Mouse (Mus musculus): ENCODE data around the gene Rinl. TPM values are rescaled to one million over a fixed set of nuclear protein-coding genes. Genes with fewer than 3 reads are reported as not detected.
A peak's percentile ranks its signal among the peaks of the same experiment; 100 is the strongest.

Gene Rinl
- polyA plus RNA-seq, 1 experiment from 2014 or later = 2.5 TPM

DNA sequence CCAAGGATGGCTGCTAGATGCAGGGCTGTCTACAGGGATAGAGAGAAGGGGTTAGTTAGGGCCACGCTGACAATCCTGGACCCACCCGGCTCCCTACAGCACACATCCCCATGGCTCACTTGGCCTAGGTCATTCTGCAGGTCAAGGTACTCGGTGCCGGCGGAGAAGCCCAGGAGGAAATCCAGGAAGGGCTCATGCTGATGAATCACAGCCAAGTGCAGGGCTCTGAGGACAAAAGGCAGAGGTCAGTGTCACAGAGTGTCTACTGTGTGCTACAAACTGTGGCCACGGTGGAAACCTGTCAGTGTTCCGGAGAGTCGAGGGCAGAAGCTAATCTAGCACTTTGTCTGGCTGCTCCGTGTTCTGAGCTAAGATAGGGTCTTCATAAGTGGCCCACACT lies 26.9 kb upstream of the Rinl start:
- Histone ChIP-seq H3K9ac (ENCODE audit: low read depth, low read length) (no peak overlapping the region), H3K27ac (ENCODE audit: low read depth, low read length) (no peak overlapping the region), H3K27me3 (ENCODE audit: control insufficient read depth, insufficient read depth, low read length) (peaks cover 5% of the 10 kb centered on the region; the same call in 1 of the 2 replicates), H3K36me3 (ENCODE audit: control insufficient read depth, insufficient read depth, low read length) (peaks cover 12% of the 10 kb centered on the region), H3K4me1 (ENCODE audit: control insufficient read depth, insufficient read depth, low read length) (peaks cover 5% of the 10 kb centered on the region; the same call in 1 of the 2 replicates), H3K4me2 (no peak overlapping the region), H3K9me3 (replicated peaks; ENCODE audit: control insufficient read depth, low read length) (no peaks in the 10 kb centered on the region), H3K4me3 (ENCODE audit: low read depth, low read length) (no peak overlapping the region)
- no peak for ATAC-seq (replicated peaks; ENCODE audit: insufficient number of reproducible peaks, low FRiP score, low TSS enrichment)
- WGBS (ENCODE audit: insufficient replicate concordance) = 84% methylated on average over 9 of the region's 9 CpGs

DNA sequence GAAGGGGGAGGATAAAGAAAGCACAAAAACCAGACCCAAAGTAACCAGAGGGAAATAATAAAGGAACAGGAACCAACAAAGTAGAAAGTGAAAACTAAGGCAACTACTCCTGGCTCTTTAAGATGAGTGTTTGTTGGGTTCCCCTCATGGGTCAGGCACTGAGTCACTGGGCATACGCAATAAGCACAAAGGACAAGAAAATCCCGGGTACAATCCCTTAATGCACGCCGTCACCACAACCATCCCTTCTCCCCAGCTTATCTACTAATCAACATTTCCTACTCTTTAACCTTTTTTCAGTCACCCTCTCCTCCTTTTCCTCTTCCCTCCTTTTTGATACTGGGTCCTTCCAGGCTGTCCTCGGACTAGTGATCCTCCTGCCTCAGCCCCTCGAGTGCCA lies 23.6 kb upstream of the Rinl start:
- Histone ChIP-seq H3K9ac (ENCODE audit: low read depth, low read length) (no peak overlapping the region), H3K36me3 (ENCODE audit: control insufficient read depth, insufficient read depth, low read length) (peaks cover 7% of the 10 kb centered on the region), H3K4me3 (ENCODE audit: low read depth, low read length) (peak overlapping the region; percentile 75), H3K27me3 (ENCODE audit: control insufficient read depth, insufficient read depth, low read length) (no peaks in the 10 kb centered on the region), H3K4me1 (ENCODE audit: control insufficient read depth, insufficient read depth, low read length) (peaks cover 11% of the 10 kb centered on the region; the same call in 1 of the 2 replicates), H3K9me3 (replicated peaks; ENCODE audit: control insufficient read depth, low read length) (no peaks in the 10 kb centered on the region), H3K27ac (ENCODE audit: low read depth, low read length) (no peak overlapping the region), H3K4me2 (peak overlapping the region; percentile 75)
- ATAC-seq (replicated peaks; ENCODE audit: insufficient number of reproducible peaks, low FRiP score, low TSS enrichment) = no peak
- WGBS (ENCODE audit: insufficient replicate concordance) = 81% methylated on average over 6 of the region's 6 CpGs

GRCm38 (mm10) chr7:28766173-28766879 lies 22.4 kb upstream of the Rinl start, which contains the start of gene Sirt2:
TSS of gene Sirt2 (plus strand) at chr7:28766735.
- Histone ChIP-seq H3K4me3 (ENCODE audit: low read depth, low read length) (peak within 1 kb of the TSS; percentile 75), H3K9ac (ENCODE audit: low read depth, low read length) (peak within 1 kb of the TSS; percentile 73), H3K27ac (ENCODE audit: low read depth, low read length) (no peak within 1 kb of the TSS), H3K4me1 (ENCODE audit: control insufficient read depth, insufficient read depth, low read length) (peaks cover 11% of the 10 kb centered on the region; the same call in 1 of the 2 replicates), H3K36me3 (ENCODE audit: control insufficient read depth, insufficient read depth, low read length) (peaks cover 4% of the 10 kb centered on the region), H3K9me3 (replicated peaks; ENCODE audit: control insufficient read depth, low read length) (no peaks in the 10 kb centered on the region), H3K27me3 (ENCODE audit: control insufficient read depth, insufficient read depth, low read length) (no peaks in the 10 kb centered on the region), H3K4me2 (peak within 1 kb of the TSS; percentile 75)
- ATAC-seq (replicated peaks; ENCODE audit: insufficient number of reproducible peaks, low FRiP score, low TSS enrichment) = peak; percentile 97
- under 1% methylated on average over 45 of the region's 45 CpGs for WGBS (ENCODE audit: insufficient replicate concordance)

DNA sequence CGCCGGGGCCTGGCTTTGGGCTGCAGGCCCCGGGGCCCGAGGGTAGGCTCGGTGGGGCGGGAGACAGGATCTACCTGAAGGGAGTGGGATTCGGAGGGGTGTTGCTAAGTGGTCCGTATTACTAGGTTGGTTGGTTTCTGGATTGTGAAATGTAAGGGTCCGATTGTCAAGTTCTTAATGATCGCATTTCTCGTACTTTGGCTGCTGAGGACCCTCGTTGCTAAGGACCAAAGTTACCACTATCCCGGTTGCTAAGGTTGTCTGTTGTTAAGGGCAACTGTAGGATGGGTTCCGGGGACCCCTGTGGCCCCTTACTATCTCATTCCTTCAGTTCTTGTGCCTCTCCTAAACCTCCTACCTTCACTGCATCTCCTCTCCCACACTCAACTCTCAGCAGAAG lies 21.9 kb upstream of the Rinl start:
- Histone ChIP-seq H3K27me3 (ENCODE audit: control insufficient read depth, insufficient read depth, low read length) (no peaks in the 10 kb centered on the region), H3K9me3 (replicated peaks; ENCODE audit: control insufficient read depth, low read length) (no peaks in the 10 kb centered on the region), H3K4me3 (ENCODE audit: low read depth, low read length) (peak overlapping the region; percentile 75), H3K4me2 (peak overlapping the region; percentile 72), H3K27ac (ENCODE audit: low read depth, low read length) (no peak overlapping the region), H3K4me1 (ENCODE audit: control insufficient read depth, insufficient read depth, low read length) (peaks cover 11% of the 10 kb centered on the region; the same call in 1 of the 2 replicates), H3K9ac (ENCODE audit: low read depth, low read length) (peak overlapping the region; percentile 73), H3K36me3 (ENCODE audit: control insufficient read depth, insufficient read depth, low read length) (peaks cover 1% of the 10 kb centered on the region)
- ATAC-seq (replicated peaks; ENCODE audit: insufficient number of reproducible peaks, low FRiP score, low TSS enrichment) = no peak
- 4% methylated on average over 14 of the region's 14 CpGs for WGBS (ENCODE audit: insufficient replicate concordance)

- H3K27ac ChIP-seq (ENCODE audit: low read depth, low read length) = no peak within 1 kb of the TSS
- ATAC-seq (replicated peaks; ENCODE audit: insufficient number of reproducible peaks, low FRiP score, low TSS enrichment) = no peak
Observed at GRCm38 (mm10) chr7:28767462-28767965, 21.3 kb upstream of the Rinl start, which contains the start of gene Nfkbib. TSS of gene Nfkbib (minus strand) at chr7:28767512.

GRCm38 (mm10) chr7:28769414-28769958 lies 19.3 kb upstream of the Rinl start:
- no peak overlapping the region for H3K27ac ChIP-seq (ENCODE audit: low read depth, low read length)
- H3K36me3 ChIP-seq (ENCODE audit: control insufficient read depth, insufficient read depth, low read length) = peaks cover 4% of the 10 kb centered on the region; the same call in 1 of the 2 replicates
- H3K9ac ChIP-seq (ENCODE audit: low read depth, low read length) = no peak overlapping the region
- peaks cover 11% of the 10 kb centered on the region; the same call in 1 of the 2 replicates for H3K4me1 ChIP-seq (ENCODE audit: control insufficient read depth, insufficient read depth, low read length)
- H3K27me3 ChIP-seq (ENCODE audit: control insufficient read depth, insufficient read depth, low read length) = no peaks in the 10 kb centered on the region
- H3K4me2 ChIP-seq = no peak overlapping the region
- WGBS (ENCODE audit: insufficient replicate concordance) = 90% methylated on average over 9 of the region's 9 CpGs
- no peak for ATAC-seq (replicated peaks; ENCODE audit: insufficient number of reproducible peaks, low FRiP score, low TSS enrichment)
- no peaks in the 10 kb centered on the region for H3K9me3 ChIP-seq (replicated peaks; ENCODE audit: control insufficient read depth, low read length)
- no peak overlapping the region for H3K4me3 ChIP-seq (ENCODE audit: low read depth, low read length)

More at GRCm38 (mm10) chr7:28767462-28767965, 21.3 kb upstream of the Rinl start, which contains the start of gene Nfkbib:
- Histone ChIP-seq H3K9me3 (replicated peaks; ENCODE audit: control insufficient read depth, low read length) (no peaks in the 10 kb centered on the region), H3K4me1 (ENCODE audit: control insufficient read depth, insufficient read depth, low read length) (peaks cover 11% of the 10 kb centered on the region; the same call in 1 of the 2 replicates), H3K9ac (ENCODE audit: low read depth, low read length) (peak within 1 kb of the TSS; percentile 73), H3K4me3 (ENCODE audit: low read depth, low read length) (peak within 1 kb of the TSS; percentile 75), H3K27me3 (ENCODE audit: control insufficient read depth, insufficient read depth, low read length) (no peaks in the 10 kb centered on the region), H3K4me2 (peak within 1 kb of the TSS; percentile 72), H3K36me3 (ENCODE audit: control insufficient read depth, insufficient read depth, low read length) (peaks cover 4% of the 10 kb centered on the region; the same call in 1 of the 2 replicates)
- WGBS (ENCODE audit: insufficient replicate concordance) = 59% methylated on average over 7 of the region's 7 CpGs

DNA sequence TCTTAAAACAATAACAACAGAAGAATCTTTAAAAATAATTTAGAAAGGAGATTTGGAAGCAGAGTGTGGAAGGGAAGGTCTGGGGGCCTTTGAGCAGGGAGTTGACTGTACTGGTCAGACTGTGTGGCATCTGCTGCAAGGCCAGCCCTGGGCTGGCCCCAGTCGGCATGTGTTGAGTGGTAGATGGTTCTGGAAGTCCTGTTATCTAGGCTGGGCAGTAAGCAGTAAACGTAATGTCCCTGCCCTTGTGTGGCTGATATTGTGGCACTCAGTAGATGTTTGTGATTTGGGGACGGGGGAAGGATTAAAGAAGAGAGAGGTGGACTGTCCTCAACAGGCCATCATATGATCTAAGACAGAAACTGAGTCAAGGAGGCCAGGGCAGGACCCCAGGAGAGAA lies 18.5 kb upstream of the Rinl start:
- peaks cover 11% of the 10 kb centered on the region; the same call in 1 of the 2 replicates for H3K4me1 ChIP-seq (ENCODE audit: control insufficient read depth, insufficient read depth, low read length)
- H3K4me3 ChIP-seq (ENCODE audit: low read depth, low read length) = no peak overlapping the region
- no peak overlapping the region for H3K4me2 ChIP-seq
- ATAC-seq (replicated peaks; ENCODE audit: insufficient number of reproducible peaks, low FRiP score, low TSS enrichment) = no peak
- H3K36me3 ChIP-seq (ENCODE audit: control insufficient read depth, insufficient read depth, low read length) = peaks cover 4% of the 10 kb centered on the region; the same call in 1 of the 2 replicates
- no peak overlapping the region for H3K9ac ChIP-seq (ENCODE audit: low read depth, low read length)
- no peaks in the 10 kb centered on the region for H3K27me3 ChIP-seq (ENCODE audit: control insufficient read depth, insufficient read depth, low read length)
- 72% methylated on average over 3 of the region's 3 CpGs for WGBS (ENCODE audit: insufficient replicate concordance)
- no peak overlapping the region for H3K27ac ChIP-seq (ENCODE audit: low read depth, low read length)
- H3K9me3 ChIP-seq (replicated peaks; ENCODE audit: control insufficient read depth, low read length) = no peaks in the 10 kb centered on the region

GRCm38 (mm10) chr7:28771867-28772266 lies 16.9 kb upstream of the Rinl start:
- H3K4me3 ChIP-seq (ENCODE audit: low read depth, low read length) = no peak overlapping the region
- H3K36me3 ChIP-seq (ENCODE audit: control insufficient read depth, insufficient read depth, low read length) = peaks cover 4% of the 10 kb centered on the region; the same call in 1 of the 2 replicates
- peaks cover 6% of the 10 kb centered on the region; the same call in 1 of the 2 replicates for H3K4me1 ChIP-seq (ENCODE audit: control insufficient read depth, insufficient read depth, low read length)
- H3K4me2 ChIP-seq = no peak overlapping the region
- WGBS (ENCODE audit: insufficient replicate concordance) = 91% methylated on average over 11 of the region's 11 CpGs
- no peaks in the 10 kb centered on the region for H3K9me3 ChIP-seq (replicated peaks; ENCODE audit: control insufficient read depth, low read length)
- ATAC-seq (replicated peaks; ENCODE audit: insufficient number of reproducible peaks, low FRiP score, low TSS enrichment) = no peak
- no peak overlapping the region for H3K27ac ChIP-seq (ENCODE audit: low read depth, low read length)
- H3K9ac ChIP-seq (ENCODE audit: low read depth, low read length) = no peak overlapping the region
- no peaks in the 10 kb centered on the region for H3K27me3 ChIP-seq (ENCODE audit: control insufficient read depth, insufficient read depth, low read length)

Measured in heart, embryonic 11.5 days (tissue).